In genomic region chr12:76814120-76814519, GRCm38 (mm10) we compare ENCODE assay signal across 23 mouse cellular contexts. TPM values are rescaled to one million over a fixed set of nuclear protein-coding genes. Genes with fewer than 3 reads are reported as not detected.
DNase-seq lines count a peak whose midpoint lies in the region; ATAC-seq and TF ChIP-seq lines count a peak whose summit lies in the region.
"Had no signal": no experiment of that assay in that cellular context is flagged by ENCODE, and none has a peak within 500 bp of the region (broad histone marks: within the 10 kb centered on the region; RNA-seq: fewer than 3 reads in every experiment).

No protein-coding gene starts in this region.

- no peaks in the 10 kb centered on the region for H3K36me3 ChIP-seq in forebrain, embryonic 15.5 days
- H3K36me3 ChIP-seq: embryonic facial prominence, embryonic 10.5 days; embryonic facial prominence, embryonic 12.5 days; G1E had no signal

- 18% methylated on average over 2 of the region's 2 CpGs for WGBS in cerebellum, adult 2 months
- WGBS in forebrain, embryonic 15.5 days: 81% methylated on average over 2 of the region's 2 CpGs

- no peak for ATAC-seq in cerebellum, adult (ENCODE audit: insufficient number of reproducible peaks, low FRiP score, low TSS enrichment)
- ATAC-seq in forebrain, embryonic 15.5 days (replicated peaks): no peak
- ATAC-seq: activated CD4-positive, CD25-positive, alpha-beta regulatory T cell, adult 4 months; CD4-positive, CD25-positive, alpha-beta regulatory T cell, adult 4 months; forebrain, embryonic 13.5 days; forebrain, embryonic 16.5 days; Patski had no signal

- TF ChIP-seq POLR2A in cerebellum, adult 2 months (IDR thresholded peaks at IDR 0.05; ENCODE audit: borderline replicate concordance, insufficient read depth, low read length): no peak

- H3K27ac ChIP-seq in cerebellum, adult 2 months (ENCODE audit: insufficient read depth, low read length): peak overlapping the region; percentile 35; the same call in 1 of the 2 replicates
- no peak overlapping the region for H3K27ac ChIP-seq in forebrain, embryonic 15.5 days (replicated peaks)
- H3K27ac ChIP-seq: embryonic facial prominence, embryonic 10.5 days; embryonic facial prominence, embryonic 12.5 days; forebrain, embryonic 13.5 days; gastrocnemius, adult 2 months had no signal

- no peak overlapping the region for H3K4me3 ChIP-seq in cerebellum, adult 2 months (replicated peaks; ENCODE audit: insufficient read depth, low read depth, low read length)
- no peak overlapping the region for H3K4me3 ChIP-seq in forebrain, embryonic 15.5 days
- H3K4me3 ChIP-seq: embryonic facial prominence, embryonic 10.5 days; embryonic facial prominence, embryonic 12.5 days; forebrain, embryonic 13.5 days; gastrocnemius, adult 2 months had no signal

- no peak overlapping the region for H3K9ac ChIP-seq in forebrain, embryonic 15.5 days (replicated peaks)
- H3K9ac ChIP-seq: embryonic facial prominence, embryonic 12.5 days; forebrain, embryonic 13.5 days had no signal

- no peaks in the 10 kb centered on the region for H3K9me3 ChIP-seq in forebrain, embryonic 15.5 days
- H3K9me3 ChIP-seq: embryonic facial prominence, embryonic 10.5 days; embryonic facial prominence, embryonic 12.5 days; forebrain, embryonic 13.5 days; G1E had no signal

- peak; percentile 68 for DNase-seq in cerebellum, adult 11-12 months
- peak; percentile 50 to 73 for DNase-seq in cerebellum, adult 2 months
- DNase-seq in cerebellum, adult 11 months: no peak
- peak; percentile 76 for DNase-seq in brain, adult 2 months (ENCODE audit: low read depth, low spot score)
- DNase-seq in cerebellum, postnatal 25 days: peak; percentile 50 to 66
- no peak for DNase-seq in adrenal gland, postnatal 25 days
- DNase-seq: adrenal gland, adult 8-10 months; adrenal gland, postnatal 14 days; B cell, adult 2 months; gastrocnemius, adult 2 months; gastrocnemius, postnatal 10 days had no signal

- peaks cover 77% of the 10 kb centered on the region for H3K4me1 ChIP-seq in cerebellum, adult 2 months (ENCODE audit: control insufficient read depth, insufficient read depth, low read length)
- no peaks in the 10 kb centered on the region for H3K4me1 ChIP-seq in forebrain, embryonic 15.5 days

- H3K27me3 ChIP-seq in cerebellum, adult 2 months (ENCODE audit: control insufficient read depth, insufficient read depth, low read length): no peaks in the 10 kb centered on the region
- H3K27me3 ChIP-seq in forebrain, embryonic 15.5 days: no peaks in the 10 kb centered on the region

- H3K4me2 ChIP-seq in forebrain, embryonic 15.5 days (replicated peaks): no peak overlapping the region
- H3K4me2 ChIP-seq: embryonic facial prominence, embryonic 12.5 days; forebrain, embryonic 13.5 days had no signal

- no peak for TF ChIP-seq CTCF in cerebellum, adult 2 months (IDR thresholded peaks at IDR 0.05; ENCODE audit: borderline replicate concordance, insufficient read depth, low read depth, low read length)

RNA-seq across cellular contexts. Expression of gene Rab15, which starts 8.6 kb away (rescaled TPM):
- polyA plus RNA-seq in cerebellum, adult 2 months (2012; rRNA removed): 108 and 109 TPM in 2 replicates
- total RNA-seq in adrenal gland, postnatal 25 days (2021): 1.6 and 3.3 TPM in 2 replicates
- 23.9 and 26.7 TPM in 2 replicates for polyA plus RNA-seq in forebrain, embryonic 15.5 days (2015; fragmentation: Nextera tagmentation; extraction: Ambion mirVana)
- polyA plus RNA-seq: activated CD4-positive, CD25-positive, alpha-beta regulatory T cell, adult 4 months; CD4-positive, CD25-positive, alpha-beta regulatory T cell, adult 4 months; G1E had no signal

RNA-seq across cellular contexts. Expression of gene Gpx2, which starts 18.8 kb away (rescaled TPM):
- polyA plus RNA-seq in cerebellum, adult 2 months (2012; rRNA removed): 2.5 and 3.4 TPM in 2 replicates
- not detected in 2 replicates for total RNA-seq in adrenal gland, postnatal 25 days (2021)
- polyA plus RNA-seq in forebrain, embryonic 15.5 days (2015; fragmentation: Nextera tagmentation; extraction: Ambion mirVana): not detected in 2 replicates
- total RNA-seq: adrenal gland, adult 18-20 months; adrenal gland, postnatal 14 days; CH12.LX; gastrocnemius, adult 2 months; gastrocnemius, postnatal 10 days had no signal
- polyA plus RNA-seq: activated CD4-positive, CD25-positive, alpha-beta regulatory T cell, adult 4 months; CD4-positive, CD25-positive, alpha-beta regulatory T cell, adult 4 months; G1E; Patski had no signal

RNA-seq across cellular contexts. Expression of gene Fntb, which starts 48.7 kb away (rescaled TPM):
- 55.9 and 61.3 TPM in 2 replicates for polyA plus RNA-seq in cerebellum, adult 2 months (2012; rRNA removed)
- 11.1 and 15.0 TPM in 2 replicates for total RNA-seq in adrenal gland, postnatal 25 days (2021)
- 33.2 and 35.1 TPM in 2 replicates for polyA plus RNA-seq in forebrain, embryonic 15.5 days (2015; fragmentation: Nextera tagmentation; extraction: Ambion mirVana)

RNA-seq across cellular contexts. Expression of gene Churc1, which starts 48.8 kb away (rescaled TPM):
- polyA plus RNA-seq in cerebellum, adult 2 months (2012; rRNA removed): 79.9 and 86.0 TPM in 2 replicates
- total RNA-seq in adrenal gland, postnatal 25 days (2021): 62.5 and 83.0 TPM in 2 replicates
- polyA plus RNA-seq in forebrain, embryonic 15.5 days (2015; fragmentation: Nextera tagmentation; extraction: Ambion mirVana): 108 and 122 TPM in 2 replicates

Comparison
In these comparisons a context has a peak if more than half of its experiments do, and no peak if none do; other contexts are left out.
1. DNase-seq: peak in cerebellum, adult 11-12 months (single experiment), cerebellum, adult 2 months (2 of 2), brain, adult 2 months (single experiment) and cerebellum, postnatal 25 days (2 of 2); none in cerebellum, adult 11 months (single experiment) and adrenal gland, postnatal 25 days (single experiment).